Mouse (Mus musculus) ES-Bruce4 (cell line): ENCODE results near the gene Pagr1b.

Source experiments
- CTCF ChIP-seq: IDR thresholded peaks from one replicate; pipeline ENCODE4 v1.8.1; 2011; ENCODE audit warnings: low read depth, low read length
- POLR2A ChIP-seq: IDR thresholded peaks from one replicate; pipeline ENCODE4 v1.8.1; 2011; ENCODE audit warnings: low read length; ENCODE audit not compliant: insufficient read depth

DNA sequence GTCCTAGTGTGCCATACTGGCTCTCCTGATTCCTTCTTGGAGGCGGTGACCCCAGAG is 40.6 kb downstream of the Pagr1b start, which contains the start of gene Cdipt:
- no peak for TF ChIP-seq POLR2A
- no peak for TF ChIP-seq CTCF
